Mouse (Mus musculus): ENCODE measurements at regions not wholly inside any gene's neighbourhood (a gene's known extent, or its start where the extent isn't known, plus 50 kb on each side); places are given as distances from the start of the nearest gene placed in this dataset.
A peak's percentile ranks its signal among the peaks of the same experiment; 100 is the strongest.
"Not testable (repeated sequence)": the region's sequence is repeated elsewhere in the genome, so short reads cannot be mapped to it uniquely, and the experiment has no call there.

DNA sequence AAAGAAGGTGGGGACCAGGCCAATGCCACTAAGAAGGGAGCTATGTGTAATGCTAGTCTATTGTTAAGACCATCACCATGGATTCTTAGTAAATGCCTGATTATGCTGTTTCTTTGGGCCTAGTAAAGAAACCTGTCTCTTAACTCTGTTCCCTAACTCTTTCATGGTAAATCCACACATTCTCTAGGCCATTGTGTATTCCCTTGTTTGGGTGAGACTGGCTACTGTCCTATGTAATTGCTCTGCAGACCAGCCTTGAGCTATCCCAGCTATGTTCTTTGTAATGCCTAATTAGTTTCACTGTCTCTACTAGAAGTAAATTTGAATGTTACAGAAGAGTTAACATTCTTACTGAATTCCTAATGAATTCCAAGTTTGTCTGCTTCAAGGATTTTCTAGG is 186.9 kb upstream of the Gm10750 start:
- Histone ChIP-seq H3K4me1 (replicated peaks; ENCODE audit: control insufficient read depth, insufficient read depth, low read length) (no peaks in the 10 kb centered on the region), H3K27me3 (ENCODE audit: control insufficient read depth, insufficient read depth, low read length) (no peaks in the 10 kb centered on the region), H3K27ac (no peak overlapping the region), H3K4me3 (replicated peaks; ENCODE audit: low read length) (no peak overlapping the region), H3K36me3 (replicated peaks; ENCODE audit: control insufficient read depth, insufficient read depth) (no peaks in the 10 kb centered on the region), H3K4me2 (replicated peaks) (no peak overlapping the region), H3K9ac (no peak overlapping the region), H3K9me3 (ENCODE audit: control insufficient read depth, low read length) (no peaks in the 10 kb centered on the region)
- DNase-seq (ENCODE audit: low spot score) (no peak), ATAC-seq (ENCODE audit: low FRiP score) (no peak)

DNA sequence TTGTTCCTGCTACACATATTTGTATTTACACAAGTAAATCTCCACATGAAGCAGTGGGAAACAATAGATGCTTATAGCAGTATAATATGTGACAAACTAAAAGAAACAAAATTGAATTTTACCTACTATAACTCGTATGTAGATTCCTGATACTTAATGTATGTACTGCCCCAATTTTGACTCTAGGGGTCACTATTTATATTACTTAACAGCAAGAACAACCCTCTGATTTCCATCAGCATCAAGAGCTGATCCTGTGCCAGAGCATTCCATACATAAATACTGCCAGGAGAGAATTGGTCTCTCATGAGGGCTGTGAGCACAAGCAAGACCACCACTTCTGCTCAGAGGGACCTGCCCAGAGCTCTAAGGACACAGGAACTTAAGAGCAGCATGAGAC is 178.7 kb upstream of the Gm10750 start:
- Histone ChIP-seq H3K27ac (no peak overlapping the region), H3K27me3 (ENCODE audit: control insufficient read depth, insufficient read depth, low read length) (no peaks in the 10 kb centered on the region), H3K4me3 (replicated peaks; ENCODE audit: low read length) (no peak overlapping the region), H3K36me3 (replicated peaks; ENCODE audit: control insufficient read depth, insufficient read depth) (no peaks in the 10 kb centered on the region), H3K4me1 (replicated peaks; ENCODE audit: control insufficient read depth, insufficient read depth, low read length) (no peaks in the 10 kb centered on the region), H3K9me3 (ENCODE audit: control insufficient read depth, low read length) (no peaks in the 10 kb centered on the region), H3K4me2 (replicated peaks) (no peak overlapping the region), H3K9ac (no peak overlapping the region)
- ATAC-seq (ENCODE audit: low FRiP score) (no peak), DNase-seq (ENCODE audit: low spot score) (no peak)
- WGBS, result 73% methylated on average over 1 of the region's 1 CpGs

DNA sequence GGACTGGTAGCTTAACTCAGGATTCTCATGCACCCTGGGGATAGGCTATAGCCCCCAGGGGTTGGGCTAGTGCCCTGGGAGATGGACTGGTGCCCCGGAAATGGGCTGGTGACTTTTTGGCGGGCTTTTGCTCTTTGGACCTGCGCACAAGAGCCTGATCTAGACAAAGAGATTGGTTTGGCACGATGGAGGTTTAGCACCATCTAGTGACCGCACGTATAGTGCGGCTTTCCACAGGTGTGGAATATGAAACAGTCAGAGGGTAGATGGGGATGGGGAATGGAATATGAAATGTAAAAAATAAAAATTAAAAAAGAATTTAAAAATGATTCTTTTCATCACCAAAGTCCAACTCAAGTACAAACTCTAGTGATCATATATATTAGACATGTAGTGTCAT is 141.4 kb upstream of the Gm10750 start:
- H3K4me2 ChIP-seq (replicated peaks); H3K4me1 ChIP-seq (replicated peaks; ENCODE audit: control insufficient read depth, insufficient read depth, low read length); H3K9ac ChIP-seq; H3K4me3 ChIP-seq (replicated peaks; ENCODE audit: low read length); H3K36me3 ChIP-seq (replicated peaks; ENCODE audit: control insufficient read depth, insufficient read depth); H3K9me3 ChIP-seq (ENCODE audit: control insufficient read depth, low read length); H3K27me3 ChIP-seq (ENCODE audit: control insufficient read depth, insufficient read depth, low read length); H3K27ac ChIP-seq: not testable (repeated sequence)
- peak; percentile 68 for ATAC-seq (ENCODE audit: low FRiP score)
- peak; percentile 32 for DNase-seq (ENCODE audit: low spot score)
- WGBS, result 31% methylated on average over 7 of the region's 7 CpGs

- H3K27me3 ChIP-seq (ENCODE audit: control insufficient read depth, insufficient read depth, low read length); H3K27ac ChIP-seq; H3K4me2 ChIP-seq (replicated peaks); ATAC-seq (ENCODE audit: low FRiP score); H3K36me3 ChIP-seq (replicated peaks; ENCODE audit: control insufficient read depth, insufficient read depth); H3K9ac ChIP-seq; H3K4me3 ChIP-seq (replicated peaks; ENCODE audit: low read length); H3K4me1 ChIP-seq (replicated peaks; ENCODE audit: control insufficient read depth, insufficient read depth, low read length); H3K9me3 ChIP-seq (ENCODE audit: control insufficient read depth, low read length); DNase-seq (ENCODE audit: low spot score): not testable (repeated sequence)
- WGBS, result 79% methylated on average over 1 of the region's 1 CpGs
Measured at GRCm38 (mm10) chr2:149109551-149109950, 92.5 kb upstream of the Gm10750 start.

- ATAC-seq (ENCODE audit: low FRiP score) (no peak), DNase-seq (ENCODE audit: low spot score) (no peak)
- H3K9ac ChIP-seq, result no peak overlapping the region
- H3K4me2 ChIP-seq (replicated peaks), result no peak overlapping the region
- H3K4me3 ChIP-seq (replicated peaks; ENCODE audit: low read length), result no peak overlapping the region
- no peaks in the 10 kb centered on the region for H3K4me1 ChIP-seq (replicated peaks; ENCODE audit: control insufficient read depth, insufficient read depth, low read length)
- no peaks in the 10 kb centered on the region for H3K36me3 ChIP-seq (replicated peaks; ENCODE audit: control insufficient read depth, insufficient read depth)
- H3K27me3 ChIP-seq (ENCODE audit: control insufficient read depth, insufficient read depth, low read length), result no peaks in the 10 kb centered on the region
- no peaks in the 10 kb centered on the region for H3K9me3 ChIP-seq (ENCODE audit: control insufficient read depth, low read length)
- WGBS, result 62% methylated on average over 3 of the region's 3 CpGs
- no peak overlapping the region for H3K27ac ChIP-seq
Measured at GRCm38 (mm10) chr2:149092146-149092545, 75.1 kb upstream of the Gm10750 start.

Data from hindbrain, embryonic 14.5 days (tissue).